Mouse (Mus musculus) thymus, postnatal 4 days (tissue): Measurements from ENCODE around the gene Loxl1.
"Not testable (repeated sequence)": the region's sequence is repeated elsewhere in the genome, so short reads cannot be mapped to it uniquely, and the experiment has no call there.

Experiments used
- DNase-seq: peaks from one replicate; pipeline ENCODE4 v3.0.0; 2021

Gene Loxl1

DNA sequence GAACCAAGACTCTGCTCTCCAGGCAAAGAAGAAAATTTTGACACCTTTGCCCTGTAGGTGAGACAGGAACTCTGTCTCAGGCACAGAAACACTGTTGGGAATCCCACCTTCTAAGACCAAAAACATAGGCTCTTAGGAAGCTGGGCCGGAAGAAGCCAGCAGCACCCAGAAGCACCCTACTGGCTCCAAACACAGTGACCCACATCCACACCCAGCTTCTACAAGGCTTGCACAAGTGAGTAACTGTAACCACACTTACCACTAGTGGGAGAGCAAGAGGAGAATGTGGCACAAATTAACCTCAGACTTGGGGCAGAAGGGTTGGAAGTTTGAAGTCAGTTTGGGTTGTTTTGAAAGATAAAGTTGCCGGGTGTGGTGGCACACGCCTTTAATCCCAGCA lies 37.2 kb downstream of the Loxl1 start:
- no peak for DNase-seq

DNA sequence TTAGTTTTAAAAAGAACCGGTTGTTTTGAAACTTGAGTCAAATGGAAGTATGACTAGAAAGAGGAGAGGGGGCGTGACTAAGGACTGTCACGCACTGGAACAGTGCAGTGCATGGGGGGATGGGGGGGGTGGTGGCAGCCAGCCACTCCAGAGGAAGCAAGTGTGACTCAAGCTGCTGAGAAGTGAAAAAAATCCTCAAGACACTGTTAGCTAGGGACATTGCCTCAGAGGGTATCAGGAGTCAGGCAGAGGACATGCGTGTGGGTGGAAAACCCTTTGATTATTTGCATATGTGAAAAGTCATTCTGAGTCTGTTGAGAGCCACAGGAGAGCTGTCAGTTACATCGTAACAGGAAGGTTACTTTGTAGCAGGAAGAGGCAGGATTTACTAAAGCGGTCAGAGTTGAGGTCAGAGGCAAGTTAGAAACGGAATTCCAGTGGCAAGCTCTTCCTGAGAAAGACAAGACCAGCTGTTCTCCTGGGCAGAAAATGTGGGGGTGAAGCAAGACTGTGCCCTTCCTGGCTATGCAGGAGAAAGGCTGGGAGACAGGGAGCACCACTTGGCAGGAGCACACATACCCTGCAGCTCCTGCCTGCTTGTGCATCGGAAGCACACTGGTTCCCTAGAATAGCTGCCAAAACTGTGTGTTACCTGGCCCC lies 37.7 kb downstream of the Loxl1 start:
- peak; percentile 42 for DNase-seq

DNA sequence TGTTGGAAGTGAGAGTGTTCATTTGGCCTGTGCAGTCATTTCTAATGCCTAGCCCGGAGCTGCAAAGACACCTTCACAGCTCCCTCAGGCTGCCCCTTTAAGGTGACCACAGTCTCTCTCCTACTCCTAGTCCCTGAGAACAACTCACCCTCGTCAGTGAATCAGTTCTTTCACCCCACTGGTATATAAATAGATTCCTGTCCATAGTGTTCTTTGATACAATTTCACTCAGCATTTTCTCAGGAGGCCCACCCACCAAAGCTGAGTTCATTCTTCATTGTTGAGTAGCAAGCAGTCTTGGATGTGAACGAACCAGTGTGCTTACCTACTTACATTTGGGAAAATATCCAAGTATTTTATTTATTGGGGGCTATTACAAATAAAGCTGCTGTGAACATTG lies 38.4 kb downstream of the Loxl1 start:
- no peak for DNase-seq

DNA sequence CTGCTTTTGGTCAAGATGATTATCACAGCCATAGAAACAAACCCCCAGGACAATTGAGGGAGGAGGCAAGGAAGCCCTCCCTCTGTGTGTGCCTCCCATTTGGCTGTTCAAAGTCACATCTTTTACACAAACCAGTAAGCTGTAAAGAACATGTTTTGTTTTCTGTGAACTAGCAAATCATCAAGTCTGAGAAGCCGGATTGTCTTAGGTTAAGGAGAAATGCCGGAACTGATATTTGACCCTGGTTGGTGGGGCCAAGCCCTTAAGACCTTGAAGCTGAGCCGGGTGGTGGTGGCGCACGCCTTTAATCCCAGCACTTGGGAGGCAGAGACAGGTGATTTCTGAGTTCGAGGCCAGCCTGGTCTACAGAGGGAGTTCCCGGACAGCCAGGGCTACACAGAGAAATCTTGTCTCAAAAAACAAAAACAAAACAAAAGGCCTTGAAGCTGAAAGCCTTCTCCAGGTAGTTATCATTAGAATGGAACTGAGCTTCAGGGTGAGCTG lies 38.8 kb downstream of the Loxl1 start:
- no peak for DNase-seq

DNA sequence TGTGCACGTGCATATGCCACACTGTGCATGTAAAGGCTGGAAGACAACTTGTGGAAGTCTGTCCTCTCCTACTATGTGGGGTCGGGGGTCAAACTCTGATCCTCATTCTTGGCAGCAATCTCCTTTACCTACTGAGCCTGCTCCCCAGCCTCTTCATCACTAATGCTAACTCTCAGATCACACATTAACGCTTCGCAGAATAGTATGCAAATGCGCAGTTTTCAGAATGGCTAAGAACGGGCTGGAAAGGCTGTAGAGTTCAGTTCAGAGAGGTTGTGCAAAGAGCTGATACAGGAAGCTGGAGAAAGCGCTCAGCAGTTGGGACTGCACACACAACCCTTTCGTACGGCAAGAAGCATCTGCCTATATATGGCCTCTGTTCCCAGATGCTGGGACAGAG lies 40.1 kb downstream of the Loxl1 start:
- no peak for DNase-seq

DNA sequence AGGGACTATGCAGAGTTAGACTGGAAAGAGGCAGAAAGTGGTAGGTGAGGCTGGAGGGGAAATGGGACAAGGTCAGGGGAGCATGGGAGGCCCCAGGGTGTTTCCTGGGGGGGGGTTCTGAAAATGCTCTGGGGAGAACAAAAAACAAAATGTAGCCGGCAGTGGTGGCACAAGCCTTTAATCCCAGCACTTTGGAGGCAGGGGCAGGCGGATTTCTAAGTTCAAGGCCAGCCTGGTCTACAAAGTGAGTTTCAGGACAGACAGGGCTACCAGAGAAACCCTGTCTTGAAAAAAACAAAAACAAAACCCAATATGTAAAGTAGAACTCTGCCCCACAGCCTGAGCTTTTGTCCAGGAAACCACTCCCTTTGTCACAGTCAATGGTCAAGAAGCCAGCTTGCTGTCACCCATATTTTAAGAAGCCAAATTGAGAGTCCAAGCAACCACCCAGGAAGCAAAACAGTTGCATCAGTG lies 40.9 kb downstream of the Loxl1 start:
- no peak for DNase-seq

DNA sequence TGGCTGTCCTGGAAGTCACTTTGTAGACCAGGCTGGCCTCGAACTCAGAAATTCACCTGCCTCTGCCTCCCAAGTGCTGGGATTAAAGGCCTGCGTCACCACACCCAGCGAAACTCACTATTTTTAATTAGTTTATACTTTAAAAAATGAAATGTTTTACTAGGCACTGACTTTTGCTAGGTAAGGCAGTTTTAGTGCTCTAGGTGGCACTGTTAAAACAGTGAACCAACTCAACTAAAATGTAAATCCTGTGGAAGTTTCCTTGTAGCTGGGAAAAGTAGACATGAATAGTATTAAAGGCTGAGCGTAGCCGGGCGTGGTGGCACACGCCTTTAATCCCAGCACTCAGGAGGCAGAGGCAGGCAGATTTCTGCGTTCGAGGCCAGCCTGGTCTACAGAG lies 41.4 kb downstream of the Loxl1 start:
- DNase-seq: not testable (repeated sequence)

DNA sequence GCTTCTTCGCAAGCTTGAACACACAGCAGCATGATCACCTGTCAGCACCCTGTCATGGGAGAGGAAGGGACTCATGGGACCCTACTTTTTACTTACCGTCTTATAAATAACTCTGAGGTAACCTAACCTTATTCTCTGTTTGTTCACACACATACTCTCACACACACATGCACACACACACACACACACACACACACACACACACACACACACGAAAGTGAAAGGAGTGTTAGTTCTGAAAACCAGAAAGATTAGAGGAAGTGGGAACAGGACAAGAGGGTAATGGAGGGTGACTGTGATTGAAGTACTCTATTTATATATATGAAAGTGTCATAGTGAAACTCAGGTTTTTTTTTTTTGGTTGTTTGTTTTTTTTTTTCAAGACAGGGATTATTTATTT lies 41.9 kb downstream of the Loxl1 start:
- no peak for DNase-seq

DNA sequence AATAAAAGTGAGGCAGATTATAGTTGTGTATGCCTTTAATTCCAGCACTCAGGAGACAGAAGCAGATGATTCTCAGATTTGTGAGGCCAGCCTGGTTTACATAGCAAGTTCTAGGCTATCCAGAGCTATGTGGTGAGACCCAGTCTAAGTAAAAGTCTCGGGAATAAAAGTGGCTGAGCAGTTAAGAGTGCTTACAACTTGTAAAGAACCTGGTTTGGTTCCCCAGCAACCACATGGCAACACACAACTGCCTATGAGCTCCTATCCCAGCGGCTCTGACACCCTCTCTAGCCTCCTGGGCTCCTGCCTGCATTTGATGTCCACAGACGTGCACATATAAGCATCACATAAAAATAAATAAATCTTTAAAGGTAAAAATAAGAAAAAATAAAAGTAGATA lies 42.9 kb downstream of the Loxl1 start:
- DNase-seq: no peak

DNA sequence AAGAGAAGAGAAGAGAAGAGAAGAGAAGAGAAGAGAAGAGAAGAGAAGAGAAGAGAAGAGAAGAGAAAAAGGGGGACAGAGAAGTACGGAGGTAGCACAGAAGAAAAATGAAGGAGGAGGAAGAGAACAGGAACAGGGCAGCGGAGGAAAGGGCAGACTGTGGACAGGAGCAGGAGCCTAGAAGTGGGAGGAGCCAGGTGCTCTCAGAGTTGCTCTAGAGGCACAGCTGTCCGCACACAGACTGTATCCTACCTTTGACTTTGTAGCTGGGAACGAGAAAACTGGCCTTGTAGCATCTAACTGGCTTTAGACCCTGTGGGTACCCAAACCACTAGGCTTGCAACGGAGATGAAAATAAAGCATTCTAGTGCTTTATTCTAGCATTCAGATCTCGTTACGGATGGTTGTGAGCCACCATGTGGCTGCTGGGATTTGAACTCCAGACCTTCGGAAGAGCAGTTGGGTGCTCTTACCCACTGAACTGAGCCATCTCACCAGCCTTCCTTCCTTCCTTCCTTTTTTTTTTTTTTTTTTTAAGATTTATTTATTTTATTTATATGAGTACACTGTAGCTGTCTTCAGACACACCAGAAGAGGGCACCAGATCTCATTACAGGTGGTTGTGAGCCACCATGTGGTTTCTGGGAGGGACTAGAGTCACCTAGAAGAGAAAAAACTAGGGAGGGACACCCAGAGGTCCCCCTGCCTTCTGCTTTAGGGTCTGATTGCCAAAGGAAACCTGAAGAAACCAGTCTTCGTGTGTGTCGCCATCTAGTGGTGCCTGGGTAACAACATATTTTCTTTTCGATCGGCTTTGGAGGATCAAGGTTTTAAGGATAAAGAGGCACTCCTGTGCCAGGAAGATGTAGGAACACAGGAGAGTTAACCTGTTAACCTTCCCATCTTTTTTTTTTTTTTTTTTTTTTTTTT lies 44.3 kb downstream of the Loxl1 start:
- peak; percentile 84 for DNase-seq

DNA sequence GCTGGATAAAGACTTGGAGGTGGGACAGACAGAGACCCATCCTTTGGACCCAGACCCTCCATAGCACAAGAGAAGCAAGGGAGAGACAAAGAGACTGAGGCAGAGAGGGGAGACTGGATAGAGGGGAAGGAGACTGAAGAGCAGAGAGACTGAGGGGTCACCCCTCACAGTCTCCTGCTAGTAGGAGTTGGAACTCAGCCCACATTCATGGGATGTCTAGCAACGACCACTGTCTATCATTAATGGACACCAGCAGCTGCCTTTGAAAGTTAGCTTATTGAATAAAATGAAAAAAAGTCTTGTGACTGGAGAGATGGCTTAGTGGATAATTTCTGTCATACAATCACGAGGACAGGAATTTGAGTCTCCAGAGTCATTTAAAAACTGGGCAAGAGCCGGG lies 45.9 kb downstream of the Loxl1 start:
- no peak for DNase-seq

DNA sequence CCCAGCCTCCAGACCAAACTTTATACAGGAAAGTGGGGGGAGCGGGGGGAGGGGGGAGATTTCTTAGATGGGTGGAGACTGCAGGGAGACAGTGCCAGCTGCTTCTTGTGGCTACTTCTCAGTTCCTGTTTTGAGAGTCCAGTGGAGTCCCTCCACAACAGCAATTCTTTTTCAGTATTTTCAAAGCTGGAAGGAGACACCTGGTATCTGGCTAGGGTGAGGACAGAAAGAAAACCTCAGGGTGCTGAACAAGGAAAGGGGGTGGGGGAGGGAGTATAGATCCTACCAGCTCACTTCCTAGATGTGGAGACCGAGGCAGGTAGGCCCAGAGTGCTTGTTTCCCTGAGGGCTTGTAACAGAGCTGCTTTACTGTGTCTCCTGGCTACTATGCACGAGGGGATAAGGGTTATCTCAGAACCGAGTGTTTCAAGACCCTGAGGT lies 46.4 kb downstream of the Loxl1 start:
- DNase-seq: no peak

DNA sequence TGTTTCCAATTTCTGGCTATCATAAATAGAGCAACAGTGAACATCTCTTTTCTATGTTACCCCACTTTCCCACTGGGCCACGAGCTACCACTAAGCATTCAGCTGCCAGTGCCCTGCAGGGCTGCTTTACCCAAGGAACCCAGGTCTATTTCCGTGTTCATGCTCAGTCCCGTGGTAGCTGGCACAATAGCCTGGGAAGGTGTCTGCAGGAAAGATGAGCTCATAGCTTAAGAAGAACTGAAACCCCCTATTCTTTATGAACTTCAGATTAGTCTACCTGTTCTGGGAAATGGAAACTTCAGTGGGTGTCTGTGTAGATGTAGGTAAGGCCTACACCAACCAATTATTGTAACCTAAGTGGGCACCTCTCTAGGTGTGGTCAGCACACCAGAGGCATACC lies 47.6 kb downstream of the Loxl1 start:
- no peak for DNase-seq

DNA sequence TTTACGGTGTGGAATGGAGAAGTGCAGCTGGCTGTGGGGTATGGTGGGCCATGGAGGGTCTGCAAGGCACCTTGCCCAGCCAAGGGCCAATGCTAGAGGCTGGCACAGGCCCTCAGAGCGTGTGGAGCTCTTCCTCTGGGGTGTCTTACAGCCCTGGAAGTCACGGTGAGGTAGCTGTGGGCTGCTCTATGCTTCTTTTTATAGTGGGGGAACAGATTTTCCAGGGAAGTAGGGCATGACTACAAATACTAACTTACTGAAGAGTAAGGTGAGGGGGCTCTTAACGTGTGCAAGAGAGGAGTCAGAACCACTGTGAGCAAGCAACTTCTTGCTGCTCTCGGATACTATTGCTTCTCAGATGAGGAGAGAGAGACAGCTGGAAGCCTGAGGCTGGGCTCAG lies 50.5 kb downstream of the Loxl1 start:
- no peak for DNase-seq

DNA sequence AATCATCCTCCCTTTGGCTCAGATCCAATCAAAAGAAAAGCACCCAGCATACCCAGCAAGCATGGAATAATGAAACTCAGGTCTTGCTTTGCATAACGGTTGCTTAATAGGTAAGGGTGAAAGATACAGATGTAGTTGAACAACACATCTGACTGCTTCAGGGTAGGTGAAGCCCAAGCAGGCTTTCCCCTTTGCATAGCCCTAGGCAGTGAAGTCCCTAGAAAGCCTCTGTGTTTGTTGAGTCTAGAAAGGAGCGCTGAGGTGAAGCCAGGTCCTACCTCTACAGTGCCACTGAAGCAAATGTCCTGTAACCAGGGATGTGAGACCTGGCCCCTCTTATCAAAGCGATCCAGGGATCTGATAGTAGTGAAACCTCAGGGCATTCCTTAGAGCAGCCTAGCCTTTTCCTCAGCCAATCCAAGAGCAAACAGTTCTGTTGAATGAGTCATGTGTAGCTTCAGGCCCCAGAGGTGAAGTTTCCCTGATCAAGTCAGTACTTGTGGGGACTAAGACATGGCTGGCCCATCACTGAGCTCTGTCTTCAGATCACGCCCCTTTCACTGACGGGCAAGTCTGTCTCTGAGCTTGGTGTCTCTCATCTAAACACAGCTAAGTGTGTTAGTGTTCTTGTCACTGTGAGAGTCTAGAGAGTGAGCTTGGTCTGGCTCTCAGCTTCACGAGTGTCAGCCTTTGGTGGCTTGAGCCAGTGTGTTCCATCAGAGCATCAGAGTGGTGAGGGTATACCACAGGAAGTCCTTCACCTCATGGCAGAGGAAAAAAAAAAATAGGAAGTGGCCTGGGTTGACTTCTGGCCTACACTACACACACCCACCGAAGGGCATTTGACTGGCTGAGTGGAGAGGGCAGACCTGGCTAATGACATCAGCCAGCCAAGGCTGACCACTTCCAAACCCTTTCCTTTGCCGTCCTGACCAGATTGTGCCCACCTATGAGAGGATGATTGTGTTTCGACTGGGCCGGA lies 57.0 kb downstream of the Loxl1 start:
- DNase-seq: no peak

DNA sequence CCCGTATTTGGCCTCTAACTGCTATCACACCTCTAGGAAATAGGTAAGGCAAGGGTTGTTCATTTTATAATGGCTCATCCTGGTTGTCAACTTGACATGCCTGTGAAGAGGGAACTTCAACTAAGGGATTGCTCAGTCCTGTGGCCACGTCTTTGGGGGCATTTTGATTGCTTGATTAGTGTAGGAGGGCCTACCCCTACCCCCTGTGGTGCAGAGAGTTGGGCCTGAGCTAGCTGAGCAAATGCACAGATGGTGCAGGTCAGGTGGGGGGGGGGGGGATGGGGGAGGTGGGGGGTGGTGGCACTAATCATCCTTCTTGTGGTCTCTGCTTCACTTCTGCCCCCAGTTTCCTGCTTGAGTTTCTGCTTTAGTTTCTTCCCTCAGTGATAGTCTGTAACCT lies 57.9 kb downstream of the Loxl1 start:
- DNase-seq: no peak

DNA sequence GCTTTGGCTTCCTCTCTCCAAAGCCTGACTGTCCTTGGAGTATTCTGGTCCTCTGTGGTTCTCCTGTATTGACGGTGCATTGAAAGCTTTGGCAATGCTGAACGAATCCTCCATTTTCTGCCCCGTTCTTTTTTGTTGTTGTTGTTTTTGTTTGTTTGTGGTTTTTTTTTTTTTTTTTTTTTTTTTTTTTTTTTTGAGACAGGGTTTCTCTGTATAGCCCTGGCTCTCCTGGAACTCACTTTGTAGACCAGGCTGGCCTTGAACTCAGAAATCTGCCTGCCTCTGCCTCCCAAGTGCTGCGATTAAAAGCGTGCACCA lies 59.2 kb downstream of the Loxl1 start:
- DNase-seq: not testable (repeated sequence)

DNA sequence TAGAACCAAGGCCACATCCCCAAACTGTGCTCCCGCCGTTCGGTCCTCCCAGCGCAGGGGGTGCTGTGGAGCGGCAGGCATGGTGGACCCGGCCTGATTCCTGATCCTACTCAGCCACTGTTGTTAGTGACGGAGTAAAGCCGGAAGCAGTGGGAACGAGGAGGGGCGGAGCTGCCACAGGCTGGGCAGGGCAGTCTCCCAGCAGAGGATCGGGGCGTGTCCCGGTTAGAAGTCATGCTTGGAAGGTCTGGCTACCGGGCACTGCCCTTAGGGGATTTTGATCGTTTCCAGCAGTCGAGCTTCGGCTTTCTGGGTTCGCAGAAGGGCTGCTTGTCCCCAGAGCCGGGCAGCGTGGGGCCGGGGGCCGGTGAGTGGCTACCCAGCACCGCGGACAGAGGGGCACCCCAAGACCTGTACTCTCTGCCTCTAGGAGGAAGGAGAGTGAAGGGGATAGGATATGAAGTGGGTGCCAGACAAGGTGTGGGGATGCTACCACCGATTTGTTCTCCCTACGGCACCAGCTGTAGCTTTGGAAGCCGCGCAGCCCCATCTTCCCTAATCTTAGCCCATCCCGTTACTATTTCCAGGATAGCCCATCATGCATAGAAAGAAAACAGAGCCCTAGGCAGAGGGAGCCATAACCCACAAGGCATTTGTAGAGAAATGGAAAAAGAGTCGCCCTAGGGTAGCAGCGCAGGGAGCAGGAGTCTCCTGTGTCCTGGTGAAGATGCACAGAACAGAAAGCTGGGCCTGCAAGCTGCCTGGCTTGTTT lies 59.8 kb downstream of the Loxl1 start, which contains the start of gene Stoml1:
Stoml1 (plus strand) TSS at position 132 of the 772 bp plus-strand sequence.
- peak; percentile 96 for DNase-seq

DNA sequence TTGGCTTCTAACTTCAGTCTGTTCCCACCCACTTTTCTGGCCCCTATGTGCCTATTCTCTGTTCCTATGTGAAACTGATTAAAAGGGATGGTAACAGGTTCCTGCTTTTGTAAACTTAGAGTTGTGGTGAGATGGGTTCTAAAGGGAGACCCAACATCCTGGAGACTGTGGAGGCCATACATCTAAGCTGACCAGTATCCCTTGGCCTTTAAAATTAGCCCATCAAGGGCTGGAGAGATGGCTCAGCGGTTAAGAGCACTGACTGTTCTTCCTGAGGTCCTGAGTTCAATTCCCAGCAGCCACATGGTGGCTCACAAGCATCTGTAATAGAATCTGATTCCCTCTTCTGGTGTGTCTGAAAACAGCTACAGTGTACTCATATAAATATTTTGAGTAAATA lies 62.3 kb downstream of the Loxl1 start:
- DNase-seq: not testable (repeated sequence)

DNA sequence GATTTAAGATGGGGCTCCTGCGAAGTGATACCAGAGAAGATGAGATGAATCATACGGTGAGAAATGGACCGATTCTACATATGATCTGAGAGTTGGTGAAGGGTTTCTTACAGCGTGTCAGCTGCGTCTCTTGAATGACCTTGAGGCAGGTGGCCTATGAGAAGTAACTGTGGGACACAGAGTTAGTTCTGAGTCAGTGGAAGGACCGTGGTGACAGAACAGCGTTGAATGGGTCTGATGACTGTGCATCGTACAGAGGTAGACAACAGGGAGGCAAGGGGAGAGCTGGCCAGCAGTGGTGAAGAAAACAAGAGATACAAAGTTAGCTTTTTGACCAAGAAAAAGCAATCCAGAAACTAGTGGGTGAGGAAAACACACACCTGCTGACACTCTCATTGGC lies 62.7 kb downstream of the Loxl1 start:
- no peak for DNase-seq

DNA sequence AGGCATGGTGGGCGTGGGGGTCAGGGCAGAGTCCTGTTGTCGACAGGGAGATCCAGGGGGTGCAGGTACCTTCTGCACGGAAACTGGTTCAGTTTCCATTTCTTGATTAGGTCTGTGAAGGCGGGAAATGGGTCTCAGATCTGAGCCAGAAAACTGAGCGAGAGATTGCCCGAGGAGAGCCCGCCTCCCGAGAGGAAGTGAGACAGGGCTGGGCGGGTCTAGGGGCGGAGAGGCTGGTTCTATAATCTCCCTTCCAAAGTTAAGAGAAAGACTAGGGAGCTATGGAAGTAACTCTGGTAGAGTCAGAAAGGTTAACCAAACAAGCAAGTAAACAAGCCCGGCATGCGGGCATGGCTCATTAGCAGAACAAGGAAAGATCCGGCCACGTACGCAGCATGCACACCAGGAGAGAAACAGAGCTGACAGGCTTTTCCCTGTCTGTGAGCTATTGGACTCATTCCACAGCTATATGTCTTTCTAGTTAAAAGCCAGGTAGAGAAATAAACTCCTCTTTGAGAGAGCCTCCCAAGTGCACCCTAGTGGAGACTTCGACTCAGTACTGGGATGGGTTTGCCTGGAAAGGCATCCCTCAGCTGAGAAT lies 63.3 kb downstream of the Loxl1 start, which contains the start of gene Pml:
Pml (minus strand) TSS at position 195 of the 601 bp plus-strand sequence.
- peak; percentile 81 for DNase-seq
